Mouse (Mus musculus) testis, adult 2 months (tissue): ENCODE measurements around the gene Tma7.

Source experiments
- CTCF ChIP-seq: fragments of 200-500 bp; IDR thresholded peaks from 2 replicates; pipeline ENCODE4 v1.5.1; 2012; ENCODE audit warnings: low read depth, mild to moderate bottlenecking, inconsistent platforms, low read length, moderate library complexity; ENCODE audit not compliant: control insufficient read depth, insufficient read depth, insufficient replicate concordance
- POLR2A ChIP-seq: fragments of 200-500 bp; IDR thresholded peaks from 2 replicates; pipeline ENCODE4 v1.6.1; 2012; ENCODE audit warnings: low read depth, mild to moderate bottlenecking, inconsistent platforms, low read length, moderate library complexity; ENCODE audit not compliant: control insufficient read depth

DNA sequence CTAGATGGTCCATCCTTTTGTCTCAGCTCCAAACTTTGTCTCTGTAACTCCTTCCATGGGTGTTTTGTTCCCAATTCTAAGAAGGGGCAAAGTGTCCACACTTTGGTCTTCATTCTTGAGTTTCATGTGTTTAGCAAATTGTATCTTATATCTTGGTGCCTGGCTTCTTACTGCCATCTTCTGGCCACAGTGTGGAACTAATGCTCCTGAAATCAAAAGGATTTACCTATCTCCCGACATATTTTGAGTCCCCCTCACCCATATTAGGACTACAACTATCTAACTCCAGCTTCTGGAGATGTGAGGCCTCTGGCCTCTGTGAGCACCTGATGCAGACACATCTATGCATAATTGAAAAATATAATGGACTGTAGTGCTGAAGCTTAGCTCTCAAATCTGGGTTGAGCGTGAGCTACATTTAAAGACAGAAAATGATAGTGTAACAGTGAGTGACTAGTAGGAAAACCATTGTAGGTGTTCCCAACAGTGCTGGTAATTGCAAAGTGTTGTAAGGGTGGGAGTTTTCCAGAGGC, 40.2 kb upstream of the Tma7 start:
- no peak for TF ChIP-seq CTCF
- no peak for TF ChIP-seq POLR2A
